Mouse (Mus musculus): ENCODE measurements around the gene Tac2. TPM values are rescaled to one million over a fixed set of nuclear protein-coding genes. Genes with fewer than 3 reads are reported as not detected.
"Not testable (repeated sequence)": the region's sequence is repeated elsewhere in the genome, so short reads cannot be mapped to it uniquely, and the experiment has no call there.

Gene Tac2
- total and polyA plus RNA-seq, 2 experiments from 2014 or later, result 0.27 to 4.5 TPM

- Histone ChIP-seq H3K4me1 (ENCODE audit: insufficient read depth, low read length) (no peaks in the 10 kb centered on the region), H3K27me3 (ENCODE audit: insufficient read depth, low read length) (no peaks in the 10 kb centered on the region), H3K4me2 (ENCODE audit: low read depth, low read length, poor library complexity, severe bottlenecking) (no peak overlapping the region), H3K36me3 (ENCODE audit: insufficient read depth, low read length) (no peaks in the 10 kb centered on the region), H3K4me3 (ENCODE audit: low read depth, low read length) (no peak overlapping the region), H3K9ac (replicated peaks; ENCODE audit: low read length, poor library complexity, severe bottlenecking) (no peak overlapping the region), H3K27ac (ENCODE audit: low read depth, low read length) (no peak overlapping the region), H3K9me3 (ENCODE audit: low read length) (no peaks in the 10 kb centered on the region)
- WGBS, result 72% methylated on average over 3 of the region's 3 CpGs
- TF ChIP-seq CTCF (IDR thresholded peaks at IDR 0.05), result no peak
- DNase-seq (ENCODE audit: low spot score) (no peak), ATAC-seq (ENCODE audit: low FRiP score) (no peak)
Observed at GRCm38 (mm10) chr10:127755246-127755645, 31.0 kb downstream of the Tac2 start.

- H3K4me3 ChIP-seq (ENCODE audit: low read depth, low read length), result no peak overlapping the region
- ATAC-seq (ENCODE audit: low FRiP score) (no peak), DNase-seq (ENCODE audit: low spot score) (no peak)
- WGBS, result 50% methylated on average over 18 of the region's 18 CpGs
- TF ChIP-seq CTCF (IDR thresholded peaks at IDR 0.05), result no peak
- H3K9me3 ChIP-seq (ENCODE audit: low read length), result no peaks in the 10 kb centered on the region
- no peaks in the 10 kb centered on the region for H3K27me3 ChIP-seq (ENCODE audit: insufficient read depth, low read length)
- no peak overlapping the region for H3K9ac ChIP-seq (replicated peaks; ENCODE audit: low read length, poor library complexity, severe bottlenecking)
- H3K36me3 ChIP-seq (ENCODE audit: insufficient read depth, low read length), result no peaks in the 10 kb centered on the region
- no peak overlapping the region for H3K4me2 ChIP-seq (ENCODE audit: low read depth, low read length, poor library complexity, severe bottlenecking)
- H3K27ac ChIP-seq (ENCODE audit: low read depth, low read length), result no peak overlapping the region
- H3K4me1 ChIP-seq (ENCODE audit: insufficient read depth, low read length), result no peaks in the 10 kb centered on the region
Observed at GRCm38 (mm10) chr10:127755770-127756468, 31.6 kb downstream of the Tac2 start.

GRCm38 (mm10) chr10:127759181-127760110 is 35.2 kb downstream of the Tac2 start, which contains the start of the genes Rdh1 and Rdh16f1:
TSS of gene Rdh1 (plus strand) at chr10:127759721.
TSS of gene Rdh16f1 (plus strand) at chr10:127759787.
- H3K4me1 ChIP-seq (ENCODE audit: insufficient read depth, low read length), result no peaks in the 10 kb centered on the region

GRCm38 (mm10) chr10:127762926-127763325 is 38.6 kb downstream of the Tac2 start:
- not testable (repeated sequence) for H3K9me3 ChIP-seq (ENCODE audit: low read length); ATAC-seq (ENCODE audit: low FRiP score); H3K4me2 ChIP-seq (ENCODE audit: low read depth, low read length, poor library complexity, severe bottlenecking); DNase-seq (ENCODE audit: low spot score); H3K9ac ChIP-seq (replicated peaks; ENCODE audit: low read length, poor library complexity, severe bottlenecking); H3K4me1 ChIP-seq (ENCODE audit: insufficient read depth, low read length); H3K4me3 ChIP-seq (ENCODE audit: low read depth, low read length); H3K27me3 ChIP-seq (ENCODE audit: insufficient read depth, low read length); H3K36me3 ChIP-seq (ENCODE audit: insufficient read depth, low read length); H3K27ac ChIP-seq (ENCODE audit: low read depth, low read length)
- 92% methylated on average over 10 of the region's 10 CpGs for WGBS

More at GRCm38 (mm10) chr10:127759181-127760110, 35.2 kb downstream of the Tac2 start, which contains the start of the genes Rdh1 and Rdh16f1:
- Histone ChIP-seq H3K9ac (replicated peaks; ENCODE audit: low read length, poor library complexity, severe bottlenecking) (no peak within 1 kb of the TSS), H3K27ac (ENCODE audit: low read depth, low read length) (no peak within 1 kb of the TSS), H3K9me3 (ENCODE audit: low read length) (no peaks in the 10 kb centered on the region), H3K27me3 (ENCODE audit: insufficient read depth, low read length) (no peaks in the 10 kb centered on the region), H3K4me3 (ENCODE audit: low read depth, low read length) (no peak within 1 kb of the TSS), H3K4me2 (ENCODE audit: low read depth, low read length, poor library complexity, severe bottlenecking) (no peak within 1 kb of the TSS), H3K36me3 (ENCODE audit: insufficient read depth, low read length) (no peaks in the 10 kb centered on the region)
- TF ChIP-seq CTCF (IDR thresholded peaks at IDR 0.05), result no peak
- no peak for DNase-seq (ENCODE audit: low spot score)
- 78% methylated on average over 8 of the region's 9 CpGs for WGBS
- ATAC-seq (ENCODE audit: low FRiP score), result no peak

- Histone ChIP-seq H3K4me1 (ENCODE audit: insufficient read depth, low read length) (no peaks in the 10 kb centered on the region), H3K9me3 (ENCODE audit: low read length) (no peaks in the 10 kb centered on the region), H3K9ac (replicated peaks; ENCODE audit: low read length, poor library complexity, severe bottlenecking) (no peak overlapping the region), H3K4me2 (ENCODE audit: low read depth, low read length, poor library complexity, severe bottlenecking) (no peak overlapping the region), H3K36me3 (ENCODE audit: insufficient read depth, low read length) (no peaks in the 10 kb centered on the region), H3K27me3 (ENCODE audit: insufficient read depth, low read length) (no peaks in the 10 kb centered on the region), H3K4me3 (ENCODE audit: low read depth, low read length) (no peak overlapping the region), H3K27ac (ENCODE audit: low read depth, low read length) (no peak overlapping the region)
- no peak for ATAC-seq (ENCODE audit: low FRiP score)
- no peak for TF ChIP-seq CTCF (IDR thresholded peaks at IDR 0.05)
- 68% methylated on average over 12 of the region's 12 CpGs for WGBS
- DNase-seq (ENCODE audit: low spot score), result no peak
Observed at GRCm38 (mm10) chr10:127763914-127764680, 39.8 kb downstream of the Tac2 start.

Measured in midbrain, postnatal 0 days (tissue).